Mouse (Mus musculus): Measurements from ENCODE around the gene Csf2rb. TPM values are rescaled to one million over a fixed set of nuclear protein-coding genes. Genes with fewer than 3 reads are reported as not detected.
A peak's percentile ranks its signal among the peaks of the same experiment; 100 is the strongest.
"Not testable (repeated sequence)": the region's sequence is repeated elsewhere in the genome, so short reads cannot be mapped to it uniquely, and the experiment has no call there.

The Csf2rb gene
- polyA plus RNA-seq, 1 experiment from 2014 or later, result 0.99 TPM

GRCm38 (mm10) chr15:78320825-78321496 lies 4.6 kb upstream of the Csf2rb start:
- H3K4me3 ChIP-seq (ENCODE audit: low read depth, low read length), result no peak overlapping the region
- H3K4me1 ChIP-seq (replicated peaks; ENCODE audit: control insufficient read depth, insufficient read depth), result no peaks in the 10 kb centered on the region
- peak; percentile 88 for TF ChIP-seq CTCF (IDR thresholded peaks at IDR 0.05; ENCODE audit: low read depth)
- no peak for TF ChIP-seq EP300 (optimal IDR thresholded peaks at IDR 0.05)
- 6% methylated on average over 5 of the region's 5 CpGs for WGBS
- no peaks in the 10 kb centered on the region for H3K27me3 ChIP-seq (ENCODE audit: control insufficient read depth, insufficient read depth, low read length)
- H3K4me2 ChIP-seq (replicated peaks; ENCODE audit: low read depth), result no peak overlapping the region
- ATAC-seq (ENCODE audit: low FRiP score, low TSS enrichment), result peak; percentile 80; the same call in 1 of the 2 replicates
- no peak overlapping the region for H3K9ac ChIP-seq (ENCODE audit: low read length)
- no peaks in the 10 kb centered on the region for H3K36me3 ChIP-seq (ENCODE audit: control insufficient read depth, insufficient read depth, low read length)
- peak; percentile 68 for DNase-seq (ENCODE audit: low spot score)
- no peaks in the 10 kb centered on the region for H3K9me3 ChIP-seq (ENCODE audit: control insufficient read depth, low read length)
- 0 out of 2 replicates have a peak overlapping the region, but pooled peaks have one; percentile 24 for H3K27ac ChIP-seq (replicated peaks)

GRCm38 (mm10) chr15:78323366-78323765 lies 2.2 kb upstream of the Csf2rb start:
- ATAC-seq (ENCODE audit: low FRiP score, low TSS enrichment), result no peak
- Histone ChIP-seq H3K4me2 (replicated peaks; ENCODE audit: low read depth) (no peak overlapping the region), H3K9me3 (ENCODE audit: control insufficient read depth, low read length) (no peaks in the 10 kb centered on the region), H3K27me3 (ENCODE audit: control insufficient read depth, insufficient read depth, low read length) (no peaks in the 10 kb centered on the region), H3K9ac (ENCODE audit: low read length) (no peak overlapping the region), H3K4me1 (replicated peaks; ENCODE audit: control insufficient read depth, insufficient read depth) (no peaks in the 10 kb centered on the region), H3K36me3 (ENCODE audit: control insufficient read depth, insufficient read depth, low read length) (no peaks in the 10 kb centered on the region), H3K27ac (replicated peaks) (no peak overlapping the region), H3K4me3 (ENCODE audit: low read depth, low read length) (no peak overlapping the region)
- WGBS, result 66% methylated on average over 1 of the region's 1 CpGs
- no peak for TF ChIP-seq EP300 (optimal IDR thresholded peaks at IDR 0.05)
- DNase-seq (ENCODE audit: low spot score), result no peak

DNA sequence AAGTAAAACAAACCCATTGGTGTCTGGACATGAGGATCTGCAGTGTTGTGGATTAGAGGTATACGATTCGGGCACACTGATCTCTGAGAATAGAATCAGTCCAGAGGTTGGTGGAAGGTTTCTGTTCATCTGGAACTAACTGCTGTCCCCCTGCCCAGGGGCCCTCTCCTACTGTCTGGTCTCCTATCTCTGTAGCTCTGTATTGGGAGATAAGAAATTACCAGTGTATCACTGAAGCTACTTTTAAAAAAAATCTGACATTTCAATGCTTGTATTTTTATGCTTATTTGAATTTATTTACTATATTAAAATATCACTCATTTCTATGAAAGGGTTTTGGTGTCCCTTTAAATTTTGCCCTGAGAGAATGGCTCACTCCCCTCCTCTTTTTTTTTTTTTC lies 1.3 kb upstream of the Csf2rb start:
- Histone ChIP-seq H3K4me2 (replicated peaks; ENCODE audit: low read depth) (no peak overlapping the region), H3K9me3 (ENCODE audit: control insufficient read depth, low read length) (no peaks in the 10 kb centered on the region), H3K4me1 (replicated peaks; ENCODE audit: control insufficient read depth, insufficient read depth) (no peaks in the 10 kb centered on the region), H3K36me3 (ENCODE audit: control insufficient read depth, insufficient read depth, low read length) (no peaks in the 10 kb centered on the region), H3K27me3 (ENCODE audit: control insufficient read depth, insufficient read depth, low read length) (no peaks in the 10 kb centered on the region), H3K27ac (replicated peaks) (no peak overlapping the region), H3K9ac (ENCODE audit: low read length) (no peak overlapping the region), H3K4me3 (ENCODE audit: low read depth, low read length) (no peak overlapping the region)
- no peak for ATAC-seq (ENCODE audit: low FRiP score, low TSS enrichment)
- WGBS, result 93% methylated on average over 2 of the region's 2 CpGs
- DNase-seq (ENCODE audit: low spot score), result no peak
- TF ChIP-seq CTCF (IDR thresholded peaks at IDR 0.05; ENCODE audit: low read depth), result no peak
- no peak for TF ChIP-seq EP300 (optimal IDR thresholded peaks at IDR 0.05)

DNA sequence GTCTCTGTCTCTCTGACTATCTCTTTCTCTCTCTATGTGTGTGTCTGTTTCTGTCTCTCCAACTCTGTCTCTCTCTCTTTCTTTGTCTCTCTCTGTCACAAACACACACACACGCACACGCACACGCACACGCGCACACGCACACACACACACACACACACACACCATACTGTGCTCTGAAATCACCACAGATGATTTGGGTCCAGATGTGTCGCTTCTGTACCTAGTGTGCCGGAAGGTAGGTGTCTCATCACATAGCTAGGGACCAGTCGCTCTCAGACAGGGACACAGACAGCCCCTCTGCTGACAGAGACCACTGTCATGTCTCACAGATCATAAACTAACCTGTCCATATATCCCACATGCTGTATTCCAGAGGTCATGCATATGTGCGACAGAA lies 1.2 kb downstream of the Csf2rb start:
- TF ChIP-seq EP300 (optimal IDR thresholded peaks at IDR 0.05) (no peak), CTCF (IDR thresholded peaks at IDR 0.05; ENCODE audit: low read depth) (no peak)
- H3K9me3 ChIP-seq (ENCODE audit: control insufficient read depth, low read length), result no peaks in the 10 kb centered on the region
- H3K4me1 ChIP-seq (replicated peaks; ENCODE audit: control insufficient read depth, insufficient read depth), result no peaks in the 10 kb centered on the region
- H3K36me3 ChIP-seq (ENCODE audit: control insufficient read depth, insufficient read depth, low read length), result no peaks in the 10 kb centered on the region
- ATAC-seq (ENCODE audit: low FRiP score, low TSS enrichment) (no peak), DNase-seq (ENCODE audit: low spot score) (no peak)
- H3K4me2 ChIP-seq (replicated peaks; ENCODE audit: low read depth), result no peak overlapping the region
- no peaks in the 10 kb centered on the region for H3K27me3 ChIP-seq (ENCODE audit: control insufficient read depth, insufficient read depth, low read length)
- no peak overlapping the region for H3K27ac ChIP-seq (replicated peaks)
- WGBS, result 93% methylated on average over 10 of the region's 10 CpGs
- H3K4me3 ChIP-seq (ENCODE audit: low read depth, low read length), result no peak overlapping the region
- H3K9ac ChIP-seq (ENCODE audit: low read length), result no peak overlapping the region

- not testable (repeated sequence) for H3K4me1 ChIP-seq (replicated peaks; ENCODE audit: control insufficient read depth, insufficient read depth); H3K9ac ChIP-seq (ENCODE audit: low read length); H3K27me3 ChIP-seq (ENCODE audit: control insufficient read depth, insufficient read depth, low read length); ATAC-seq (ENCODE audit: low FRiP score, low TSS enrichment); DNase-seq (ENCODE audit: low spot score); H3K27ac ChIP-seq (replicated peaks); H3K9me3 ChIP-seq (ENCODE audit: control insufficient read depth, low read length); H3K4me3 ChIP-seq (ENCODE audit: low read depth, low read length); H3K36me3 ChIP-seq (ENCODE audit: control insufficient read depth, insufficient read depth, low read length); H3K4me2 ChIP-seq (replicated peaks; ENCODE audit: low read depth)
- 73% methylated on average over 6 of the region's 6 CpGs for WGBS
Measured at GRCm38 (mm10) chr15:78327753-78328341, 2.3 kb downstream of the Csf2rb start.

GRCm38 (mm10) chr15:78328520-78329097 lies 3.1 kb downstream of the Csf2rb start:
- H3K27ac ChIP-seq (replicated peaks), result no peak overlapping the region
- H3K4me3 ChIP-seq (ENCODE audit: low read depth, low read length), result no peak overlapping the region
- ATAC-seq (ENCODE audit: low FRiP score, low TSS enrichment) (no peak), DNase-seq (ENCODE audit: low spot score) (no peak)
- no peak overlapping the region for H3K4me2 ChIP-seq (replicated peaks; ENCODE audit: low read depth)
- WGBS, result 74% methylated on average over 3 of the region's 3 CpGs
- H3K4me1 ChIP-seq (replicated peaks; ENCODE audit: control insufficient read depth, insufficient read depth), result no peaks in the 10 kb centered on the region
- no peaks in the 10 kb centered on the region for H3K36me3 ChIP-seq (ENCODE audit: control insufficient read depth, insufficient read depth, low read length)
- no peak overlapping the region for H3K9ac ChIP-seq (ENCODE audit: low read length)
- no peaks in the 10 kb centered on the region for H3K9me3 ChIP-seq (ENCODE audit: control insufficient read depth, low read length)
- no peak for TF ChIP-seq EP300 (optimal IDR thresholded peaks at IDR 0.05)
- no peak for TF ChIP-seq CTCF (IDR thresholded peaks at IDR 0.05; ENCODE audit: low read depth)
- H3K27me3 ChIP-seq (ENCODE audit: control insufficient read depth, insufficient read depth, low read length), result no peaks in the 10 kb centered on the region

DNA sequence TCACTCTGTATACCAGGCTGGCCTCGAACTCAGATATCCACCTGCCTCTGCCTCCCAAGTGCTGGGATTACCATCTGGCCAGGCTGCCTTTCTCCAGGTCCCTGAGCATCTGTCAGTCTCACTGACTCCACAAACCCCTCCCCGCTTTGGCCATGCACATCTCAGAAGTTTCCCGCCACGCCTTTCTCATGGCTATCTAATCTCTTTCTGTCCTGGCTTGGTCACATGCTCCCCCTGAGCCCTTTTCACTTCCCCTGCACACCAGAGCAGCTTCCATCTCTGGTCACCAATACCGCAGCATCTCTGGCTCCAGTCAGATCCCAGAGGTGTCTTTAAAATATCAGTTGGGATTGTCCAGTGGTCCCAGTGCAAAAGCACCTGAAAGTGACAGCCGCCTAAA lies 4.4 kb downstream of the Csf2rb start:
- not testable (repeated sequence) for H3K27me3 ChIP-seq (ENCODE audit: control insufficient read depth, insufficient read depth, low read length); ATAC-seq (ENCODE audit: low FRiP score, low TSS enrichment); H3K9ac ChIP-seq (ENCODE audit: low read length); H3K4me2 ChIP-seq (replicated peaks; ENCODE audit: low read depth); H3K4me3 ChIP-seq (ENCODE audit: low read depth, low read length); H3K36me3 ChIP-seq (ENCODE audit: control insufficient read depth, insufficient read depth, low read length); H3K27ac ChIP-seq (replicated peaks); DNase-seq (ENCODE audit: low spot score); H3K4me1 ChIP-seq (replicated peaks; ENCODE audit: control insufficient read depth, insufficient read depth); H3K9me3 ChIP-seq (ENCODE audit: control insufficient read depth, low read length)
- 77% methylated on average over 6 of the region's 6 CpGs for WGBS

Data from stomach, postnatal 0 days (tissue).